Mouse (Mus musculus): ENCODE results near the gene Bub3. TPM values are rescaled to one million over a fixed set of nuclear protein-coding genes. Genes with fewer than 3 reads are reported as not detected.

Gene Bub3
- polyA plus RNA-seq, 1 experiment from 2014 or later: 249 TPM

DNA sequence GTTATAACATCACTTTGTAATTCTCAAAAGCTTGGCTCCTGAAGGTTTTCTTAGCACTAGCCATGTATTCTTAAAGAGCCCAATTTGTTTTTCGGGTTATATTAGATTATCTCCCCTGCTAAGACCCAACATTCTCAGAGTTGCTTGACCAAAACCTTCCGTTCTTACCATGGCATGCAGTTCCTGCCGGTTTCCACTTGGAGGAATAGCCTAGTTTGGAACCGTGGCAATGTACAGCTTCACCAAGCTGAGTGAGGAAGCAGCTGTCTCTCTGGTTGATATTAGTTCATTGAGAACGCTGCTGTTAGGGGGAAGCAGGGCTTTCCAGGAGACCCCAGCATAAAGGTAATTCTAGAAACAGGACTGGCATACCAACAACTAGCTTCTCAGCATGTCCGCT lies 15.2 kb downstream of the Bub3 start:
- Histone ChIP-seq H3K4me2 (no peak overlapping the region), H3K27ac (no peak overlapping the region), H3K36me3 (replicated peaks) (peaks cover 34% of the 10 kb centered on the region), H3K9me3 (no peaks in the 10 kb centered on the region), H3K4me1 (no peaks in the 10 kb centered on the region), H3K4me3 (replicated peaks) (no peak overlapping the region), H3K27me3 (peaks cover 7% of the 10 kb centered on the region; the same call in 1 of the 2 replicates), H3K9ac (no peak overlapping the region)
- ATAC-seq (ENCODE audit: low FRiP score): no peak
- WGBS: 75% methylated on average over 6 of the region's 6 CpGs

DNA sequence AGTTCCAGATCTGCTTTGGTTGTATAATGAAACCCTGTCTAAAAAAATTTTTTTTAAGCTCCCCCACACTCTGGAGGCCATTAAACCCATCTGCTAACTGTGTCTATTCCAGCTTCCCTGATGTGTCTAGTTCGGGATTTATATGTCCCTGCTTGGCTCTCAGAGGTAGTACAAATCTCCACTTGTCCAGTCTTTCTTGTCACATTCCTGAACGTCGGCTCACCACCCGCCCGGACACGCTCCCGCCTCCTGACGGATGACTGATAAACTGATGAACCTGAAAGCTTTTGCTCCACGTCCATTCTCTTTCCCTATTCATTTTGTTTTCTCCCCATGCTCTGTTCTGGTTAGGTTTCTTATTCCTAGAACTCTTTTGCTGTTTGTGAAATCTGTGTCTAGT lies 22.2 kb downstream of the Bub3 start:
- Histone ChIP-seq H3K4me3 (replicated peaks) (no peak overlapping the region), H3K4me1 (no peaks in the 10 kb centered on the region), H3K27ac (no peak overlapping the region), H3K9ac (no peak overlapping the region), H3K9me3 (no peaks in the 10 kb centered on the region), H3K27me3 (peaks cover 41% of the 10 kb centered on the region), H3K36me3 (replicated peaks) (no peaks in the 10 kb centered on the region), H3K4me2 (no peak overlapping the region)
- WGBS: 84% methylated on average over 9 of the region's 9 CpGs
- ATAC-seq (ENCODE audit: low FRiP score): no peak

DNA sequence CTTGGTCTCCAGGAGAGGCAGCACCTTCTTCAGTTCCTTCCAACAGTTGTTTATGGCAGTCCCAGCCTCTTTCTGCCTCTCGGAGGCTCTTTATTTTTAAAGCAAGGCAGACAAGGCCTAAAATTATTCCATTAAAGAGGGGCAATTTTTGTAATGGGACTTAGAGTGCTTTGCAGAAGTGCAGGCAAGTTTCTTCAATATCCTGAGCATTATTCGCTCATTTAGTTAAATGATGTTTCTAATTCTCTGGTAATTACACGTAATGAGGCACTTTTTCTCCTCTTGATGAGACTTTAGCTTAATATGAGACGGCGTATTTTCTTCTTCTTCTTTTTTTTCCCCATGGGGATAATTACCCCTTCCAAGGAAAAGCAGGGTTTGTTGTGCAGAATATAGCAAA lies 25.5 kb downstream of the Bub3 start:
- H3K4me2 ChIP-seq: no peak overlapping the region
- WGBS: 60% methylated on average over 5 of the region's 5 CpGs
- H3K9ac ChIP-seq: no peak overlapping the region
- H3K9me3 ChIP-seq: no peaks in the 10 kb centered on the region
- ATAC-seq (ENCODE audit: low FRiP score): no peak
- no peak overlapping the region for H3K4me3 ChIP-seq (replicated peaks)
- H3K27me3 ChIP-seq: peaks cover 54% of the 10 kb centered on the region
- H3K4me1 ChIP-seq: no peaks in the 10 kb centered on the region
- no peak overlapping the region for H3K27ac ChIP-seq
- H3K36me3 ChIP-seq (replicated peaks): no peaks in the 10 kb centered on the region

DNA sequence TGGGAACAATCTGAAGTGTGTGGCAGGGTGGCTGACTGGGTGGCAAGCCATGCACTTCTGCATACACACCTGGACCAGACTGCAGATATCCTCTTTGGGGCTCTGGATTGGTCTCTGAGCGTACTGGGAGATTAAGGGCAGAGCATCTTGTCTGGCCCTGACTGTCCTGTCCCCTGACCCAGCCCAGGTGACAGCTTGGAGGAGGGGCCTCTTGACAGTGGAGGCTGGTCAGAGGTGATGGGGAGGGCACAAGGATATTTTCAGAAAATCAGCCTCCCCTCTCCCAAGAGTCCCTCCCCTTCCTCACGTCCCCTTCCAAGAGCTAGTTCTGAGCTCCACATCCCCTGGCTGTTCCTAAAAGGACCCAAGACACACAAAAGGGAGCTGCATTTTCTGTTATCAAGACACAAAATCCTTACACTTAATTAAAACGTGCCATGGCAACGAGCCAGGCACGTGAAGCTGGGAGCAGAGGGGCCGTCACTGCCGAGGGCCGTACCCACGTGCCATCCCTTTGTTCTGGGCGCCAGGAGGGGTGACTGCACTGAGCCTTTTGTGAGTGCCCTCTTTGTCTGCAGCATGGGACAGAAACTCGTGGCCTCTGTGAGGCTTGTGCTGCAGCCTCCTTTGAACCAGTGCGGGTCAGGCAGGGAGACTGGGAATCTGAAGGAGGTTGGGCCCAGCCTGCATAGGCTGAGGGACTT lies 37.9 kb downstream of the Bub3 start:
- peak overlapping the region; percentile 25; the same call in 1 of the 2 replicates for H3K9ac ChIP-seq
- no peaks in the 10 kb centered on the region for H3K9me3 ChIP-seq
- peak overlapping the region; percentile 43 for H3K4me2 ChIP-seq
- H3K4me3 ChIP-seq (replicated peaks): no peak overlapping the region
- no peaks in the 10 kb centered on the region for H3K36me3 ChIP-seq (replicated peaks)
- H3K27me3 ChIP-seq: peaks cover 88% of the 10 kb centered on the region
- ATAC-seq (ENCODE audit: low FRiP score): peak; percentile 90
- H3K27ac ChIP-seq: 0 out of 2 replicates have a peak overlapping the region, but pooled peaks have one; percentile 42
- WGBS: 3% methylated on average over 12 of the region's 12 CpGs
- H3K4me1 ChIP-seq: peaks cover 19% of the 10 kb centered on the region

DNA sequence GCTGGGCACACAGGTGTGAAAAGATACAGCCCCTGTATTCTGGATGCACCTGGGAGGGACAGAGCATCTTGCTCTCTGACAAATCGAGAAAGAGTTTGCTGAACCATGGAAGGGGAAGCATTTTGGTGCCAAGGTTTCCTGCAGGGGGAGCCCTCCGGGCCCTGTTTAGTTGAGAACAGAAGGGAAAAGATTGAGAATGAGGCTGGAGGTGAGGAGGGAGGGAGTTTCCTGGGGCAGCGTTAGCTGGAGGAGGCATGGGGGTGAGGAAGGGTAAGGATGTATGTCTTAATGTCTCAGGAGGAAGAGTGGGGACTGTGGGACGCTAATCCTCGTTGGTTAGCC lies 38.4 kb downstream of the Bub3 start:
- H3K4me2 ChIP-seq: peak overlapping the region; percentile 43
- H3K4me3 ChIP-seq (replicated peaks): no peak overlapping the region
- no peaks in the 10 kb centered on the region for H3K36me3 ChIP-seq (replicated peaks)
- H3K9me3 ChIP-seq: no peaks in the 10 kb centered on the region
- peaks cover 24% of the 10 kb centered on the region for H3K4me1 ChIP-seq
- H3K27me3 ChIP-seq: peaks cover 88% of the 10 kb centered on the region
- WGBS: 5% methylated on average over 5 of the region's 5 CpGs
- peak; percentile 23; the same call in 1 of the 2 replicates for ATAC-seq (ENCODE audit: low FRiP score)
- 0 out of 2 replicates have a peak overlapping the region, but pooled peaks have one; percentile 42 for H3K27ac ChIP-seq
- H3K9ac ChIP-seq: peak overlapping the region; percentile 25; the same call in 1 of the 2 replicates

DNA sequence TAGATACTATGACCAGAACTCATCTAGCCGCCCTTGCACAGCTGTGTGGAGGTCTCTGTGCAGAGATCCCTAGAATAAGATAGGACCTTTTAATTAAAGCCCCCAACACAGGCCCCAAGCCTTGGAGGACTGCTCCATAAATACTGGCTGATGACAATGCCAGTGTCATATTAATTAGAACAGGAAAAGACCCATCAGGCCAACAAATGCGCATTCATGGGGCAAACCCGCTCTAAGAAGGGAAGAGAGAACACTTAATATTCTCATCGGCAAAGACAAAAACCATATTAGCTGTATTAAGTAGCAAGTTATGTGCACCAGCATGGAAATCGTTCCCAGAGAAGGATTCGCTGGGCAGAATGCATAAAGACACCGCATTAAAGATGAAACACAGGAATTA lies 42.1 kb downstream of the Bub3 start:
- no peak overlapping the region for H3K4me3 ChIP-seq (replicated peaks)
- no peak for ATAC-seq (ENCODE audit: low FRiP score)
- H3K4me1 ChIP-seq: peaks cover 24% of the 10 kb centered on the region
- no peak overlapping the region for H3K4me2 ChIP-seq
- no peaks in the 10 kb centered on the region for H3K9me3 ChIP-seq
- no peak overlapping the region for H3K27ac ChIP-seq
- H3K27me3 ChIP-seq: peaks cover 81% of the 10 kb centered on the region
- WGBS: 73% methylated on average over 7 of the region's 7 CpGs
- no peaks in the 10 kb centered on the region for H3K36me3 ChIP-seq (replicated peaks)
- H3K9ac ChIP-seq: no peak overlapping the region

DNA sequence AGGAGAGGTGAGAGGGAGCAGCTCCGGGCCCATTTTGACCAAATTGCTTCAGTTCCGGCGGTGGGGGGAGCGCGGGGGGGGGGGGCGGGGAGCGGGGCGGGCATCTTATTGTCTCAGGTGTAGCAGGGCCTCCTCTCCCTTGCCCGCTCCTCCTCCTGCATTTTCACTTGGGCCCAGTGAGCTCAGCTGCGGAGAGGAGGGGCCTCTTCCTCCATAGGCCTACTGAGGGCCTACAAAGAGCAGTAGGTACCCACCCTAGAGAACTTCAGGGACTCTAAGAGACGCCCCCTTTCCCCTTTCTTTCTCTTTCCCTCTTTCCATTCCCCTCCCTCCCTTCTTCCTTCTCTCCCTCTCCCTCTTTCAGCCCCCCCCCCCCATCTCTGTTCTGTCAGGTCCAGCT lies 43.2 kb downstream of the Bub3 start:
- ATAC-seq (ENCODE audit: low FRiP score): no peak
- no peak overlapping the region for H3K27ac ChIP-seq
- 0 out of 2 replicates have a peak overlapping the region, but pooled peaks have one; percentile 10 for H3K4me2 ChIP-seq
- no peaks in the 10 kb centered on the region for H3K36me3 ChIP-seq (replicated peaks)
- H3K4me3 ChIP-seq (replicated peaks): no peak overlapping the region
- no peak overlapping the region for H3K9ac ChIP-seq
- H3K9me3 ChIP-seq: no peaks in the 10 kb centered on the region
- peaks cover 79% of the 10 kb centered on the region for H3K27me3 ChIP-seq
- H3K4me1 ChIP-seq: peaks cover 17% of the 10 kb centered on the region
- WGBS: 8% methylated on average over 11 of the region's 11 CpGs

DNA sequence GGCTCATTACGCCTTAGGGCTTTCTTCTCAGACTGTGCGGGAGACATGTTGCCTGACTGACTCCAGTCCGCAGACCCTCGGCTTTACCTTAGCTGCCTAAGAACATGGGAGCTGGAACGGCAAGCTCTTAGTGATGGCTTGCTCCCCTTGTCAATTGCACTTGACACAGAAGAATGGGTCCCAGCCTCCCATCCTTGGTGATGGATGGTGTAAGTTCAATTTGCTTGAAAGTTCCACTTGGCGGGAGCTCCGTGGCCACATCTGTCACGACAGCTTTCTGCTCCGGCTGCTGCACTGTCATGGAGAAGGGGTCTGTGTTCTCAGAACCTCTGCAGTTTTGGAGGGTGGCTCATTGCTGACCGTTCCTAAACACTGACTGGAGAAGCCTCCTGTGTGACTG lies 44.9 kb downstream of the Bub3 start:
- Histone ChIP-seq H3K9me3 (no peaks in the 10 kb centered on the region), H3K4me3 (replicated peaks) (no peak overlapping the region), H3K36me3 (replicated peaks) (no peaks in the 10 kb centered on the region), H3K9ac (no peak overlapping the region), H3K27me3 (peaks cover 78% of the 10 kb centered on the region), H3K27ac (no peak overlapping the region), H3K4me2 (no peak overlapping the region), H3K4me1 (peaks cover 10% of the 10 kb centered on the region)
- no peak for ATAC-seq (ENCODE audit: low FRiP score)
- WGBS: 90% methylated on average over 10 of the region's 10 CpGs

DNA sequence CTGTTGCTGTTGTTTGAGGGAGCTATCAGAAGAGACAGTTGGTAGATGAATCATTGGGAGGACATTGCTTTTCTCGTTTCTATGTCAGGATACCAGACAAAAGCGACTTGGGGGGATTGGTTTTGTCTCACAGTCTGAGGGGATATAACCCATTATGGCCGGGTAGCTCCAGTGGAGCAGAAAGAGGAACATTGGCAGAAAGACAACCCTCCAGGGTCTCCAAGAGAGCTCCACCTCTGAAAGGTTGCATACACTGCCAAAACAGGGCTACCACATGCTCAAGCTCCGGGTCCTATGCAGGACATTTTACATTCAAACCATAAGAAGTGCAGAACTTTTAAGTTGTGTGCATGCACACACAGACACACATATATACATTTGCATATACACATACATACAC lies 45.5 kb downstream of the Bub3 start:
- Histone ChIP-seq H3K9ac (no peak overlapping the region), H3K36me3 (replicated peaks) (no peaks in the 10 kb centered on the region), H3K27me3 (peaks cover 72% of the 10 kb centered on the region), H3K4me1 (peaks cover 10% of the 10 kb centered on the region), H3K4me3 (replicated peaks) (no peak overlapping the region), H3K27ac (no peak overlapping the region), H3K9me3 (no peaks in the 10 kb centered on the region), H3K4me2 (no peak overlapping the region)
- WGBS: 76% methylated on average over 4 of the region's 4 CpGs
- no peak for ATAC-seq (ENCODE audit: low FRiP score)

DNA sequence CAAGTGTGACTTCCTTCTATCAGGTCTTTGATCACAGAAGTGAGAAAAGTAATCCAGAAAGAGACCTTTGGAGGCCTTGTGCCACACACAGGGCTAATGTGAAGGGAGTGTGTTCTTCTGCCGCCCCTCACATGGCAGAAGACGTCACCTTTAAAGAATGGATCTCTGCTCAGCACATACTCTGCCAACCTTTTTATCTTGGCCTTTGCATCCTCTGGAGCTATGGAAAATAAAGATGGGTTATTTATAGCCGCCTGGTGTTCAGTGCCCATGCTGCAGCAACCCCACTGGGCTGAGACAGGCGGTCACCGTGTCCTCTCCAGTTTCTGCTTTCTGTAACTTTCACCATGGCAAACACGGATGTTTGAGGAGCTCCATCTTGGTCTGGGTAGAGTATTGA lies 48.0 kb downstream of the Bub3 start:
- H3K27me3 ChIP-seq: peaks cover 67% of the 10 kb centered on the region
- H3K27ac ChIP-seq: no peak overlapping the region
- peaks cover 4% of the 10 kb centered on the region for H3K4me1 ChIP-seq
- no peak overlapping the region for H3K4me2 ChIP-seq
- H3K9ac ChIP-seq: no peak overlapping the region
- H3K36me3 ChIP-seq (replicated peaks): no peaks in the 10 kb centered on the region
- 92% methylated on average over 6 of the region's 6 CpGs for WGBS
- no peak for ATAC-seq (ENCODE audit: low FRiP score)
- no peak overlapping the region for H3K4me3 ChIP-seq (replicated peaks)
- no peaks in the 10 kb centered on the region for H3K9me3 ChIP-seq

DNA sequence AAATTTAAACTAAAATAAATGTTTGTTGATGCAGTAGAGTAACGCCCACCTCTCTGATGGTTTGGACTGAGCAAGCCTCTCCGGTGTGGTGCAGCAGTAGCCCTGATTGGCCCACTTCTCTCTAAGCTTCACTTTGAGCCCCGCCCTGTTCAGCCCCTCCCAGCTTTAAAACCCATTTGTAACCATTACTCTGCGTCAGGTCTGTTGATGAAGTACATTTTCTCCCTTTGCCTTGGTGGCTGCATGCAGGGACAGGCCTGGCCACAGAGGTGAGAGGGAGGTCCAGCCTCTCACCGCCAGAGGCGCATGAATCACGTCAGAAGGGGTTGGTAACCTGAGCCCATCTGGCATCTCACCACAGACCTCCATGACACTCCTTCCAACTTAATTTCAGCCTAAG lies 49.7 kb downstream of the Bub3 start:
- Histone ChIP-seq H3K4me2 (no peak overlapping the region), H3K4me1 (no peaks in the 10 kb centered on the region), H3K27me3 (peaks cover 54% of the 10 kb centered on the region), H3K27ac (no peak overlapping the region), H3K36me3 (replicated peaks) (no peaks in the 10 kb centered on the region), H3K9ac (no peak overlapping the region), H3K4me3 (replicated peaks) (no peak overlapping the region), H3K9me3 (no peaks in the 10 kb centered on the region)
- ATAC-seq (ENCODE audit: low FRiP score): no peak
- WGBS: 48% methylated on average over 7 of the region's 7 CpGs

Data from forebrain, embryonic 12.5 days (tissue).